Mouse (Mus musculus): ENCODE measurements at regions not wholly inside any gene's neighbourhood (a gene's known extent, or its start where the extent isn't known, plus 50 kb on each side); places are given as distances from the start of the nearest gene placed in this dataset.

DNA sequence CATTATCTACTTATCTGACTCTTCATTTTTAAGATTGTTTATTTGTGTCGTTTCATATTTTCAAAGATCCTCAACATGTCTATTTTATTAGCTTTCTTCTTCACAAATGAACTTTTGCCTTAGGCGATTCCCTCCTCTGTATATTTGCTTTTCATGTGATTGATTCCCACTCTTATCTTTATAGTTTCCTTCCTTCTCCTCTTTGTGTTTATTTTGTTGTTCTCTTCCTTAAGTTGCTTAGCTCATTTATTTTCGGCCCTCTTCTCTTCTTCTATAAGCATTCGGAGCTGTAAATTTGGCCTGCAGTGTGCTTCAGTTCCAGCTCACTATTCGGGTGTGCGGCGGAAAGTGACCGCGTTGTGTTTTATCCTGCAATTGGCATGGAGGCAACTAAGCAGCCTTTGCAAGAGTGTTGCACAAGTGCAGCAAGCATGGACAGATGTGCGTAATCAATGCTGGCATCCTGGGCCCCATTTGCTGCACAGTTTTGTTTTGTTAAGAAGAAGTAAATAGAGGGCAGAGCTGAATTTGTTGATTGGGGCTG lies 73.5 kb upstream of the Tcf21 start:
- Histone ChIP-seq H3K4me1 (ENCODE audit: control insufficient read depth, insufficient read depth, low read length) (no peaks in the 10 kb centered on the region), H3K9me3 (ENCODE audit: control insufficient read depth, low read length) (no peaks in the 10 kb centered on the region), H3K27ac (ENCODE audit: low read depth, low read length) (no peak overlapping the region), H3K9ac (ENCODE audit: low read length) (no peak overlapping the region), H3K4me3 (ENCODE audit: low read depth, low read length) (no peak overlapping the region), H3K36me3 (ENCODE audit: control insufficient read depth, insufficient read depth, low read length) (no peaks in the 10 kb centered on the region), H3K27me3 (ENCODE audit: control insufficient read depth, insufficient read depth, low read length) (no peaks in the 10 kb centered on the region), H3K4me2 (no peak overlapping the region)
- 86% methylated on average over 10 of the region's 10 CpGs for WGBS
- DNase-seq (ENCODE audit: low spot score, missing footprints) = no peak
- ATAC-seq (ENCODE audit: low FRiP score) = no peak

DNA sequence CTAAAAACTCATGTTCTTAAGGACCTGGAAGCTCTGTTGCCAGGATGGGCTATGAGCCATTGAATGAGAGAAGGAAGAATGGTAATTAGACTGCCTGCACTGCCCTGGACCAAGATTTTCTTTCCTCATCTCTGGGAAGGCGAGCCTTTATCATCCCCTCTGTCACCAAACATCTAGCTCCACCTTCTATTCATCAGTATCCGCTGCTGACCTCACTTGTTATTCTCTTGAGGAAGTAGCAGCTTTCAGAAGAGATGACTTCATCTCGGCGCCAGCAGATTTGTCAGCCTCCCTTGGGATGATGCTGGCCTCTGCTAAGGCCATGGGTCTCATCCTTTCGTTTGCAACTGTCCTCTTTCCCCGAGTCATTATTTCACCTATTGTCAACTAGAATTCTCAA lies 67.5 kb upstream of the Tcf21 start:
- no peak overlapping the region for H3K4me2 ChIP-seq
- H3K27me3 ChIP-seq (ENCODE audit: control insufficient read depth, insufficient read depth, low read length) = no peaks in the 10 kb centered on the region
- WGBS = 71% methylated on average over 6 of the region's 6 CpGs
- H3K27ac ChIP-seq (ENCODE audit: low read depth, low read length) = no peak overlapping the region
- H3K4me3 ChIP-seq (ENCODE audit: low read depth, low read length) = no peak overlapping the region
- H3K9me3 ChIP-seq (ENCODE audit: control insufficient read depth, low read length) = no peaks in the 10 kb centered on the region
- no peaks in the 10 kb centered on the region for H3K4me1 ChIP-seq (ENCODE audit: control insufficient read depth, insufficient read depth, low read length)
- H3K9ac ChIP-seq (ENCODE audit: low read length) = no peak overlapping the region
- ATAC-seq (ENCODE audit: low FRiP score) = no peak
- H3K36me3 ChIP-seq (ENCODE audit: control insufficient read depth, insufficient read depth, low read length) = no peaks in the 10 kb centered on the region
- no peak for DNase-seq (ENCODE audit: low spot score, missing footprints)

- no peak for ATAC-seq (ENCODE audit: low FRiP score)
- Histone ChIP-seq H3K9ac (ENCODE audit: low read length) (no peak overlapping the region), H3K36me3 (ENCODE audit: control insufficient read depth, insufficient read depth, low read length) (no peaks in the 10 kb centered on the region), H3K9me3 (ENCODE audit: control insufficient read depth, low read length) (no peaks in the 10 kb centered on the region), H3K27me3 (ENCODE audit: control insufficient read depth, insufficient read depth, low read length) (no peaks in the 10 kb centered on the region), H3K4me3 (ENCODE audit: low read depth, low read length) (no peak overlapping the region), H3K27ac (ENCODE audit: low read depth, low read length) (no peak overlapping the region), H3K4me1 (ENCODE audit: control insufficient read depth, insufficient read depth, low read length) (no peaks in the 10 kb centered on the region), H3K4me2 (no peak overlapping the region)
- WGBS = 25% methylated on average over 4 of the region's 4 CpGs
- DNase-seq (ENCODE audit: low spot score, missing footprints) = no peak
Observed at GRCm38 (mm10) chr10:22879714-22880113, 59.7 kb upstream of the Tcf21 start.

- no peaks in the 10 kb centered on the region for H3K27me3 ChIP-seq (ENCODE audit: control insufficient read depth, insufficient read depth, low read length)
- no peak for DNase-seq (ENCODE audit: low spot score, missing footprints)
- H3K4me2 ChIP-seq = no peak overlapping the region
- no peak for ATAC-seq (ENCODE audit: low FRiP score)
- WGBS = 86% methylated on average over 5 of the region's 5 CpGs
- no peaks in the 10 kb centered on the region for H3K4me1 ChIP-seq (ENCODE audit: control insufficient read depth, insufficient read depth, low read length)
- H3K36me3 ChIP-seq (ENCODE audit: control insufficient read depth, insufficient read depth, low read length) = no peaks in the 10 kb centered on the region
- H3K9ac ChIP-seq (ENCODE audit: low read length) = no peak overlapping the region
- no peaks in the 10 kb centered on the region for H3K9me3 ChIP-seq (ENCODE audit: control insufficient read depth, low read length)
- no peak overlapping the region for H3K27ac ChIP-seq (ENCODE audit: low read depth, low read length)
- H3K4me3 ChIP-seq (ENCODE audit: low read depth, low read length) = no peak overlapping the region
Observed at GRCm38 (mm10) chr10:22877536-22878130, 57.7 kb upstream of the Tcf21 start.

DNA sequence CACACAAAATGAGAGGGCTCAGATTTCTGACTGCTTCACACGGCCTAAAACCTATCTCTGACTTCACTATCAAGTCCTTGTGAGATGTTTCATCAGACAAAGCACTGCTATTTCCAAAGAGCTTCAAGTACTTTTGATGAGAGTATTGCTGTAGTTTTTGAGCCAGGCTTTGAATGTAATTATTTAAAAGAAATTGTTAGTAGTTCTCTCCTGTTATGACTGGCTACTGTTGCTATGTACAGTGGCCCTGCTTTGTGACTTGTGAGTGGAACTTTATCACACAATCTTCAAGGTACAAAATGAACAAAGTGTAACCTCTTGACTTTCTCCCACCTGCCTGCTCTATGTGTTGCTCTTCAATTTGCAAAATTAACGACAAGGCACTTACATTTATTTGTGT lies 57.1 kb upstream of the Tcf21 start:
- WGBS = 73% methylated on average over 2 of the region's 2 CpGs
- Histone ChIP-seq H3K9me3 (ENCODE audit: control insufficient read depth, low read length) (no peaks in the 10 kb centered on the region), H3K27ac (ENCODE audit: low read depth, low read length) (no peak overlapping the region), H3K36me3 (ENCODE audit: control insufficient read depth, insufficient read depth, low read length) (no peaks in the 10 kb centered on the region), H3K4me3 (ENCODE audit: low read depth, low read length) (no peak overlapping the region), H3K9ac (ENCODE audit: low read length) (no peak overlapping the region), H3K27me3 (ENCODE audit: control insufficient read depth, insufficient read depth, low read length) (no peaks in the 10 kb centered on the region), H3K4me1 (ENCODE audit: control insufficient read depth, insufficient read depth, low read length) (no peaks in the 10 kb centered on the region), H3K4me2 (no peak overlapping the region)
- DNase-seq (ENCODE audit: low spot score, missing footprints) (no peak), ATAC-seq (ENCODE audit: low FRiP score) (no peak)

- Histone ChIP-seq H3K4me2 (no peak overlapping the region), H3K9me3 (ENCODE audit: control insufficient read depth, low read length) (no peaks in the 10 kb centered on the region), H3K4me3 (ENCODE audit: low read depth, low read length) (no peak overlapping the region), H3K27ac (ENCODE audit: low read depth, low read length) (no peak overlapping the region), H3K27me3 (ENCODE audit: control insufficient read depth, insufficient read depth, low read length) (no peaks in the 10 kb centered on the region), H3K9ac (ENCODE audit: low read length) (no peak overlapping the region), H3K4me1 (ENCODE audit: control insufficient read depth, insufficient read depth, low read length) (no peaks in the 10 kb centered on the region), H3K36me3 (ENCODE audit: control insufficient read depth, insufficient read depth, low read length) (no peaks in the 10 kb centered on the region)
- DNase-seq (ENCODE audit: low spot score, missing footprints) = no peak
- no peak for ATAC-seq (ENCODE audit: low FRiP score)
- WGBS = 79% methylated on average over 5 of the region's 5 CpGs
Observed at GRCm38 (mm10) chr10:22875675-22876074, 55.7 kb upstream of the Tcf21 start.

DNA sequence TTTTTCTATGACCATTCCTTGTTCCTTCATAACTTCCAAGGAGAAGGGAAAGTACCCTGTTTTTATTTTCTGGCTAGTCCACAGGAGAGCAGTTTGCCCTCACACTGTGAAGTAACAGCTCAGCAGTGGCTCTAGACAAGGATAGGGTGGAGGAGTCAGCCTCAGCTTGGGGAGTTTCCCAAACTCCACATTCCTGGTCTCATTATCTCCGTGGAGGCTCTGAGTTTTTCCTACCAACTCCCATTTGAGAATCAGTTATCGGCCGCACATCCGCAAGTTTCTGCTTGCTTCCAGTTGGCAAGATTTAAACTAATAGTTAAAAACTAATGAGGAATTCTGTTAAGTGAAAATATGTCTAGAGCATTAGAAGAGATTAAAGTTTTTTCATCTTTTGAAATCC lies 55.2 kb upstream of the Tcf21 start:
- Histone ChIP-seq H3K9ac (ENCODE audit: low read length) (no peak overlapping the region), H3K9me3 (ENCODE audit: control insufficient read depth, low read length) (no peaks in the 10 kb centered on the region), H3K27me3 (ENCODE audit: control insufficient read depth, insufficient read depth, low read length) (no peaks in the 10 kb centered on the region), H3K4me3 (ENCODE audit: low read depth, low read length) (no peak overlapping the region), H3K36me3 (ENCODE audit: control insufficient read depth, insufficient read depth, low read length) (no peaks in the 10 kb centered on the region), H3K4me1 (ENCODE audit: control insufficient read depth, insufficient read depth, low read length) (no peaks in the 10 kb centered on the region), H3K27ac (ENCODE audit: low read depth, low read length) (no peak overlapping the region), H3K4me2 (no peak overlapping the region)
- ATAC-seq (ENCODE audit: low FRiP score) (no peak), DNase-seq (ENCODE audit: low spot score, missing footprints) (no peak)
- 71% methylated on average over 4 of the region's 4 CpGs for WGBS

Measured in midbrain, embryonic 11.5 days (tissue).